Mouse (Mus musculus): ENCODE data around the gene Lipn. TPM values are rescaled to one million over a fixed set of nuclear protein-coding genes. Genes with fewer than 3 reads are reported as not detected.

The Lipn gene
- total and polyA plus RNA-seq, 3 experiments: not detected

DNA sequence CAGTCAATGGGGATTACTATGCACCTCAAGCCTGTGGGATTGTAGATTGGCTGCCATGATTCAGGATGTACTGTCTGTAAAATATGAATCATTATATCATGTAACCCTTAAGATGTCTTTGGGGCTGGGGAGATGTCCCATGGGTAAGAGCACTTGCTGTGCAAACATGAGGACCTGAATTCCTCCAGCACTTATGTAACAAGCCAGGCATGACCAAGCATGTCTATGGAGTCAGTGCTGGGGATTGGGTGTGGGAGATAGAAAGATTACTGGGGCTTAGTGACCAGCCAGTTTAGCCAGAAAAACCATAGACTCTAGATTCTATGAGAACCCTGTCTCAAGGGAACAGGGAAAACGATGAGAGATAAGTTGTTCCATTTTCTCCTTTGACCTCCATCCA lies 51.9 kb downstream of the Lipn start:
- H3K36me3 ChIP-seq (ENCODE audit: control insufficient read depth in 1 of 2, insufficient read depth in 2 of 2, low read length in 2 of 2): no peaks in the 10 kb centered on the region
- TF ChIP-seq MYB (IDR thresholded peaks at IDR 0.05; ENCODE audit: low read depth, low read length) (no peak), EP300 (IDR thresholded peaks at IDR 0.05; ENCODE audit: low read depth in 1 of 2, low read length in 2 of 2) (no peak), NRF1 (IDR thresholded peaks at IDR 0.05; ENCODE audit: insufficient read depth, low read depth, low read length, poor library complexity, severe bottlenecking) (no peak), ZNF384 (IDR thresholded peaks at IDR 0.05; ENCODE audit: low read depth, low read length) (no peak), SMC3 (IDR thresholded peaks at IDR 0.05; ENCODE audit: low read depth, low read length) (no peak), MYC (IDR thresholded peaks at IDR 0.05; ENCODE audit: low read depth, low read length) (no peak), ZC3H11A (IDR thresholded peaks at IDR 0.05; ENCODE audit: low read depth, low read length) (no peak), HCFC1 (IDR thresholded peaks at IDR 0.05; ENCODE audit: low read depth, low read length) (no peak)
- H3K4me1 ChIP-seq (ENCODE audit: control insufficient read depth in 1 of 2, insufficient read depth in 2 of 2, low read length in 2 of 2): no peaks in the 10 kb centered on the region
- no peak overlapping the region for H3K27ac ChIP-seq (ENCODE audit: control insufficient read depth, low read depth, low read length)
- DNase-seq (ENCODE audit: low read depth, low spot score): no peak
- H3K9me3 ChIP-seq (replicated peaks; ENCODE audit: insufficient read depth, low read length): no peaks in the 10 kb centered on the region
- no peaks in the 10 kb centered on the region for H3K79me2 ChIP-seq (ENCODE audit: control insufficient read depth, insufficient read depth, low read length, poor library complexity)
- no peak overlapping the region for H3K9ac ChIP-seq (ENCODE audit: control insufficient read depth, low read depth, low read length, poor library complexity, severe bottlenecking)
- H3K4me3 ChIP-seq (ENCODE audit: control insufficient read depth in 1 of 2, insufficient read depth in 1 of 2, low read depth in 2 of 2, low read length in 2 of 2): no peak overlapping the region
- H3K27me3 ChIP-seq (ENCODE audit: control insufficient read depth in 1 of 2, insufficient read depth in 2 of 2, low read length in 2 of 2): no peaks in the 10 kb centered on the region; a peak in 1 of 4 replicates

DNA sequence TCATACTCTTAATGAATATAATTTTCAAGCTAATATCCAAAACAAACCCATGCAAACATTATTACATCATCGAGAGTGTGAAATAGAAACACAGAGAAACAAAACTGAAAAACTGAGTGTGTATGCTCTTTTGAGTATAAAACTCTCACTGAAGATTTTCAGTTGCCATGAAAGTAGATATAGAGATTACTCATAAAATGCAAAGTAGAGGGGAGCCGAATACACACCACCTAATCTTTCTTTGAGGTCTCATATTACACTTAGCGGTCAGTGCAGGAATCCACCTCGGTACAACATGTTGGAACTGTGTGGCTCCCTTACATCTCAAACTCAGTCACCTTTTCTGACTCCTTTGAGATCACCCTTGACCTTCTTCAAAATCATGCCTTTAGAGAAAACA lies 52.5 kb downstream of the Lipn start:
- TF ChIP-seq NELFE (IDR thresholded peaks at IDR 0.05; ENCODE audit: low read depth, low read length) (no peak), E2F4 (IDR thresholded peaks at IDR 0.05; ENCODE audit: borderline replicate concordance, low read depth, low read length) (no peak), ZC3H11A (IDR thresholded peaks at IDR 0.05; ENCODE audit: low read depth, low read length) (no peak), MAZ (IDR thresholded peaks at IDR 0.05; ENCODE audit: low read depth, low read length) (no peak), ZKSCAN1 (IDR thresholded peaks at IDR 0.05; ENCODE audit: low read depth, low read length) (no peak), HCFC1 (IDR thresholded peaks at IDR 0.05; ENCODE audit: low read depth, low read length) (no peak), USF1 (IDR thresholded peaks at IDR 0.05; ENCODE audit: low read depth, low read length) (no peak), MXI1 (IDR thresholded peaks at IDR 0.05; ENCODE audit: low read depth, low read length) (no peak), TBP (IDR thresholded peaks at IDR 0.05; ENCODE audit: low read depth, low read length) (no peak), GATA1 (IDR thresholded peaks at IDR 0.05; ENCODE audit: low read depth, low read length) (no peak), USF2 (IDR thresholded peaks at IDR 0.05; ENCODE audit: borderline replicate concordance in 1 of 2, insufficient read depth in 1 of 2, low read depth in 1 of 2, low read length in 2 of 2) (no peak), NRF1 (IDR thresholded peaks at IDR 0.05; ENCODE audit: insufficient read depth, low read depth, low read length, poor library complexity, severe bottlenecking) (no peak), POLR2AphosphoS5 (IDR thresholded peaks at IDR 0.05; ENCODE audit: borderline replicate concordance, low read depth, low read length) (no peak), MYC (IDR thresholded peaks at IDR 0.05; ENCODE audit: low read depth, low read length) (no peak), RCOR1 (IDR thresholded peaks at IDR 0.05; ENCODE audit: low read depth, low read length) (no peak), SMC3 (IDR thresholded peaks at IDR 0.05; ENCODE audit: low read depth, low read length) (no peak)
- H3K9me3 ChIP-seq (replicated peaks; ENCODE audit: insufficient read depth, low read length): no peaks in the 10 kb centered on the region
- no peaks in the 10 kb centered on the region for H3K79me2 ChIP-seq (ENCODE audit: control insufficient read depth, insufficient read depth, low read length, poor library complexity)
- DNase-seq (ENCODE audit: low read depth, low spot score): no peak
- H3K9ac ChIP-seq (ENCODE audit: control insufficient read depth, low read depth, low read length, poor library complexity, severe bottlenecking): no peak overlapping the region
- H3K4me3 ChIP-seq (ENCODE audit: control insufficient read depth in 1 of 2, insufficient read depth in 1 of 2, low read depth in 2 of 2, low read length in 2 of 2): no peak overlapping the region
- H3K27me3 ChIP-seq (ENCODE audit: control insufficient read depth in 1 of 2, insufficient read depth in 2 of 2, low read length in 2 of 2): no peaks in the 10 kb centered on the region; a peak in 1 of 4 replicates
- no peak overlapping the region for H3K27ac ChIP-seq (ENCODE audit: control insufficient read depth, low read depth, low read length)
- H3K36me3 ChIP-seq (ENCODE audit: control insufficient read depth in 1 of 2, insufficient read depth in 2 of 2, low read length in 2 of 2): no peaks in the 10 kb centered on the region
- H3K4me1 ChIP-seq (ENCODE audit: control insufficient read depth in 1 of 2, insufficient read depth in 2 of 2, low read length in 2 of 2): no peaks in the 10 kb centered on the region

Data from MEL (cell line).